In genomic region chr13:73773519-73774205, GRCm38 (mm10) we compare ENCODE assay signal across 8 mouse cellular contexts. TPM values are rescaled to one million over a fixed set of nuclear protein-coding genes. Genes with fewer than 3 reads are reported as not detected.
DNase-seq lines count a peak whose midpoint lies in the region; ATAC-seq lines count a peak whose summit lies in the region.

No protein-coding gene starts in this region.

- H3K4me1 ChIP-seq in hindbrain, embryonic 13.5 days (replicated peaks), result peaks cover 31% of the 10 kb centered on the region
- H3K4me1 ChIP-seq in hindbrain, embryonic 12.5 days, result peaks cover 34% of the 10 kb centered on the region
- H3K4me1 ChIP-seq in embryonic facial prominence, embryonic 10.5 days, result peaks cover 50% of the 10 kb centered on the region
- H3K4me1 ChIP-seq in hindbrain, embryonic 16.5 days (ENCODE audit: control insufficient read depth, insufficient read depth, low read depth, low read length), result peaks cover 5% of the 10 kb centered on the region; the same call in 1 of the 2 replicates
- peaks cover 18% of the 10 kb centered on the region for H3K4me1 ChIP-seq in lung, embryonic 16.5 days (replicated peaks; ENCODE audit: control insufficient read depth, insufficient read depth, low read length)

- no peak overlapping the region for H3K9ac ChIP-seq in hindbrain, embryonic 13.5 days
- H3K9ac ChIP-seq in hindbrain, embryonic 12.5 days, result no peak overlapping the region
- H3K9ac ChIP-seq in hindbrain, embryonic 16.5 days (ENCODE audit: low read depth, low read length), result no peak overlapping the region
- no peak overlapping the region; the same call in 1 of the 2 replicates for H3K9ac ChIP-seq in lung, embryonic 16.5 days (ENCODE audit: low read length)

- H3K4me3 ChIP-seq in hindbrain, embryonic 13.5 days, result no peak overlapping the region
- H3K4me3 ChIP-seq in hindbrain, embryonic 12.5 days, result no peak overlapping the region
- H3K4me3 ChIP-seq in embryonic facial prominence, embryonic 10.5 days, result no peak overlapping the region
- no peak overlapping the region for H3K4me3 ChIP-seq in hindbrain, embryonic 16.5 days (ENCODE audit: low read length)
- H3K4me3 ChIP-seq in lung, embryonic 16.5 days (ENCODE audit: low read length), result no peak overlapping the region

- no peaks in the 10 kb centered on the region for H3K27me3 ChIP-seq in hindbrain, embryonic 13.5 days
- no peaks in the 10 kb centered on the region for H3K27me3 ChIP-seq in hindbrain, embryonic 12.5 days
- no peaks in the 10 kb centered on the region for H3K27me3 ChIP-seq in embryonic facial prominence, embryonic 10.5 days (replicated peaks; ENCODE audit: low read depth, poor library complexity, severe bottlenecking)
- H3K27me3 ChIP-seq in hindbrain, embryonic 16.5 days (replicated peaks; ENCODE audit: control insufficient read depth, insufficient read depth, low read length), result no peaks in the 10 kb centered on the region
- H3K27me3 ChIP-seq in lung, embryonic 16.5 days (ENCODE audit: control insufficient read depth, insufficient read depth, low read depth, low read length), result no peaks in the 10 kb centered on the region

- 0 out of 2 replicates have a peak overlapping the region, but pooled peaks have one; percentile 0 for H3K27ac ChIP-seq in hindbrain, embryonic 13.5 days
- no peak overlapping the region for H3K27ac ChIP-seq in hindbrain, embryonic 12.5 days
- peak overlapping the region; percentile 35 for H3K27ac ChIP-seq in embryonic facial prominence, embryonic 10.5 days (replicated peaks)
- no peak overlapping the region; the same call in 1 of the 2 replicates for H3K27ac ChIP-seq in hindbrain, embryonic 16.5 days (ENCODE audit: low read depth, low read length)
- H3K27ac ChIP-seq in lung, embryonic 16.5 days (ENCODE audit: low read length), result peak overlapping the region; percentile 88

- DNase-seq in embryonic facial prominence, embryonic 10.5 days (ENCODE audit: low spot score), result no peak
- DNase-seq in spleen, adult 12 weeks (ENCODE audit: low spot score), result no peak
- DNase-seq in natural killer cell, adult 2 months (ENCODE audit: low spot score in 2 of 2), result no peak

- 67% methylated on average over 4 of the region's 4 CpGs for WGBS in hindbrain, embryonic 13.5 days
- 74% methylated on average over 4 of the region's 4 CpGs for WGBS in hindbrain, embryonic 12.5 days
- WGBS in embryonic facial prominence, embryonic 10.5 days, result 60% methylated on average over 4 of the region's 4 CpGs
- WGBS in hindbrain, embryonic 16.5 days, result 54% methylated on average over 4 of the region's 4 CpGs
- 45% methylated on average over 4 of the region's 4 CpGs for WGBS in lung, embryonic 16.5 days

- no peaks in the 10 kb centered on the region for H3K36me3 ChIP-seq in hindbrain, embryonic 13.5 days
- H3K36me3 ChIP-seq in hindbrain, embryonic 12.5 days, result no peaks in the 10 kb centered on the region
- H3K36me3 ChIP-seq in embryonic facial prominence, embryonic 10.5 days (replicated peaks), result peaks cover 58% of the 10 kb centered on the region
- H3K36me3 ChIP-seq in hindbrain, embryonic 16.5 days (ENCODE audit: control insufficient read depth, insufficient read depth, low read length), result no peaks in the 10 kb centered on the region
- no peaks in the 10 kb centered on the region for H3K36me3 ChIP-seq in lung, embryonic 16.5 days (ENCODE audit: control insufficient read depth, insufficient read depth, low read length)

- H3K9me3 ChIP-seq in hindbrain, embryonic 13.5 days, result no peaks in the 10 kb centered on the region
- no peaks in the 10 kb centered on the region for H3K9me3 ChIP-seq in hindbrain, embryonic 12.5 days (replicated peaks)
- H3K9me3 ChIP-seq in embryonic facial prominence, embryonic 10.5 days, result no peaks in the 10 kb centered on the region
- no peaks in the 10 kb centered on the region for H3K9me3 ChIP-seq in hindbrain, embryonic 16.5 days (ENCODE audit: control insufficient read depth, low read length)
- no peaks in the 10 kb centered on the region for H3K9me3 ChIP-seq in lung, embryonic 16.5 days (ENCODE audit: control insufficient read depth, low read length)

- ATAC-seq in hindbrain, embryonic 13.5 days (ENCODE audit: low FRiP score), result 0 out of 2 replicates have a peak, but pooled peaks have one; percentile 25
- no peak for ATAC-seq in hindbrain, embryonic 12.5 days (ENCODE audit: low FRiP score)
- peak; percentile 48 for ATAC-seq in CD4-positive, CD25-positive, alpha-beta regulatory T cell, adult 4 months
- peak; percentile 80 for ATAC-seq in hindbrain, embryonic 16.5 days
- ATAC-seq in lung, embryonic 16.5 days (ENCODE audit: low read depth), result peak; percentile 29; the same call in 1 of the 2 replicates

- H3K4me2 ChIP-seq in hindbrain, embryonic 13.5 days, result no peak overlapping the region
- H3K4me2 ChIP-seq in hindbrain, embryonic 12.5 days (replicated peaks), result no peak overlapping the region
- H3K4me2 ChIP-seq in hindbrain, embryonic 16.5 days (ENCODE audit: low read length), result no peak overlapping the region
- H3K4me2 ChIP-seq in lung, embryonic 16.5 days (ENCODE audit: low read depth, low read length), result no peak overlapping the region

RNA-seq across cellular contexts. Expression of gene Slc12a7, which starts 40.8 kb away (rescaled TPM):
- 14.3 and 14.9 TPM in 2 replicates for polyA plus RNA-seq in hindbrain, embryonic 13.5 days (2015; fragmentation: Nextera tagmentation; extraction: Ambion mirVana)
- 35.9 and 39.3 TPM in 2 replicates for polyA plus RNA-seq in hindbrain, embryonic 12.5 days (2016; fragmentation: Nextera tagmentation; extraction: Ambion mirVana)
- polyA plus RNA-seq in CD4-positive, CD25-positive, alpha-beta regulatory T cell, adult 4 months (2017; shearing (Covaris generic)), result 10 to 100 TPM; 37.2 to 50.1 TPM
- 53.5 and 55.8 TPM in 2 replicates for polyA plus RNA-seq in embryonic facial prominence, embryonic 10.5 days (2016; fragmentation: Nextera tagmentation; extraction: Ambion mirVana)
- polyA plus RNA-seq in hindbrain, embryonic 16.5 days (2015; fragmentation: Nextera tagmentation; extraction: Ambion mirVana), result 7.7 and 10.2 TPM in 2 replicates
- polyA plus RNA-seq in lung, embryonic 16.5 days (2015; fragmentation: Nextera tagmentation; extraction: Ambion mirVana), result 14.6 and 18.7 TPM in 2 replicates

Comparison
In these comparisons a context has a peak if more than half of its experiments do, and no peak if none do; other contexts are left out.
1. H3K27ac ChIP-seq: peak in hindbrain, embryonic 13.5 days (single experiment), embryonic facial prominence, embryonic 10.5 days (single experiment) and lung, embryonic 16.5 days (single experiment); none in hindbrain, embryonic 12.5 days (single experiment) and hindbrain, embryonic 16.5 days (single experiment).